Mouse (Mus musculus) brain, adult 10 weeks (tissue): ENCODE measurements around the gene Chp2. TPM values are rescaled to one million over a fixed set of nuclear protein-coding genes. Genes with fewer than 3 reads are reported as not detected.

ENCODE experiments used
- polyA plus RNA-seq: library from polyadenylated mRNA; stranded (reverse); fragments of 350-450 nt; fragmentation: Illumina TruSeq; extraction: RNeasy Lipid Tissue Mini Kit (QIAGEN cat#74804); gene quantifications from one replicate; pipeline ENCODE4 v1.2.3, GENCODE M21; 2015; ENCODE audit warnings: low read depth, low replicate concordance

Gene Chp2
- 3.5 TPM for polyA plus RNA-seq

DNA sequence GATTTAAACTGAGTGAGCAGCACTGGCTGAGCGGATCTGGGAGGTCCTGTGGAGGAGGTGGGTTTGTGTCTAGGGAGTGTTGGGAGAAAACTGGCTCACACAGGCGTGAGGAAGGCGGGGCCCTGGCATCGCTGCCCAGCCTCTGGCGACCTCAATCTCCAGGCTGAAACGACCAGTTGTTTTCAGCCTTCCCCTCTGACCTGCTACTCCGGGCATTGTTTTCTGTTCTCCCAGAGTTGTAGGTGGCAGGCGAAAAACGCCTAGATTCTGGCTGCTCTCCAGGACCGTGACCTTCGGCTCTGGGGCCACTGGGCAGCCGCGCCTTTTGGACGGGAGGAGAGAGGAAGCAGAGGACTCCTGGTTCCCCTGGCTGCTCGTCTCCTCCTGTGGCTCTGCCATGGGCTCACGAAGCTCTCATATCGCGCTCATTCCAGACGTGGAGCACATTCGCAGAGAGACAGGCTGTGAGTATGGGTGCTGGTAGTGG is at the start of gene Chp2:
Chp2 (plus strand) TSS at position 182 of the 487 bp plus-strand sequence.

DNA sequence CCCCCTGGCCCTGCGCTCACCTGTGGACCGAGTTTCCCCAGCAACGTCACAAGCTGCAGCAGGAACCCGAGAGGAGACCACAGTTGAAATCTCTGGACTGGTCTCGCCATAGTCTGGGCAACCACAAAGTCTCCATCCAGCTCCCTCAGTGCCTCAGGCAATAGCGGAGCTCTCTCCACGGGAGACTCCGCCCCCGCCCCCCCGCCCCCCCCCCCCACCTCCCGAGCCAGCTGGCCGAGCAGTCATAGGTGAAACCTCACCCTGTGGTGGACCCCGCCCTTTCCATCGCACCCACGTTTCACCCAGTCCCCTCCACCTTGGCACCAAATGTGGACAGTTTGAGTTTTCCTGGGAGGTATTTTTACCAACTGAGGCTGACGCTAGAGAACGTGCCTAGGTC is 33.3 kb upstream of the Chp2 start, which contains the start of gene Ern2:
Ern2 (minus strand) TSS at position 165 of the 400 bp plus-strand sequence.

Other genes with a start within 250 kb of the Chp2 start
- 30.6 TPM for gene Cog7, start 237.8 kb upstream of the Chp2 start, polyA plus RNA-seq
- gene Gga2, start 198.3 kb upstream of the Chp2 start, polyA plus RNA-seq = 22.3 TPM
- gene Ubfd1, start 152.3 kb upstream of the Chp2 start, polyA plus RNA-seq = 31.3 TPM
- 5.2 TPM for gene Ears2, start 152.2 kb upstream of the Chp2 start, polyA plus RNA-seq
- gene Ndufab1, start 117.6 kb upstream of the Chp2 start, polyA plus RNA-seq = 483 TPM
- gene Palb2, start 86.5 kb upstream of the Chp2 start, polyA plus RNA-seq = 1.7 TPM
- gene Dctn5, start 86.5 kb upstream of the Chp2 start, polyA plus RNA-seq = 141 TPM
- 0.54 TPM for gene Plk1, start 60.1 kb upstream of the Chp2 start, polyA plus RNA-seq
- 0.15 TPM for gene Ern2, start 33.3 kb upstream of the Chp2 start, polyA plus RNA-seq
- 650 TPM for gene Prkcb, start 69.3 kb downstream of the Chp2 start, polyA plus RNA-seq